Mouse (Mus musculus): ENCODE measurements around the gene Samd9l. TPM values are rescaled to one million over a fixed set of nuclear protein-coding genes. Genes with fewer than 3 reads are reported as not detected.

Samd9l gene
- 0.80 and 2.3 TPM in 2 replicates for polyA plus RNA-seq (2012; ENCODE audit: low replicate concordance)

DNA sequence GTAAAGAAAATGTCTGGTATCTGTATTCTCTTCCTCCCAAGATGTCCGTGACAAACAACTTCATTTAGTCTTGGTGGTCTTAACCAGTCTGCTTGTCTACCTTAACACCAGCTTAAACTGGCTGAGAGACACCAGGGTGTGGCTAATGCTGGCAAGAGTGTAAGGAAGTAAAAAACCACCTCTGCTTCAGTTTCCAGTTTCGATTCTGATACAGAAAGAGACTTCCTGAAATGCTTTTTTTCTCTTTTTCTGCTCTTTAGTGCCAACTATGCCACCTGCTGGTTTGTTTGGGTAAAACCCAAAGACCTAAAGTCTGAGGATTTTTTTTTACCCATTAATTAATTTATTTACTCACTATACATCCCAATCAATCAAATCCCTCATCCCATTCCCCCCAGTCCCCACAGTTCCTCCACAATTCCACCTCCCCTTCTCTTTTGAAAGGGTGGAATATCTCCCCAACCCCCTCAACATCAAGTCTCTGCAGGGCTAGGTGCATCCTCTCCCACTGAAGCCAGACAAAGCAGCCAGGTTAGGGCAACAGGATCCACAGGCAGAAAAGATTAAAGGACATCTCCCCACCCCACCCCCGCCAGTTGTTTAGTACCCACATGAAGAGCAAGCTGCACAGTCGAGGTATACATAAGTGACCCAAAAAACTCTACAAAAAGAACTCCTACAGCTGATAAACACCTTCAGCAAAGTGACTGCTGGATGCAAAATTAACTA is at the start of gene Samd9l:
TSS of gene Samd9l (minus strand) at position 233 of the 729 bp plus-strand sequence.

Other genes with a start within 250 kb of the Samd9l start
- not detected in 2 replicates for gene Hepacam2, start 98.7 kb upstream of the Samd9l start, polyA plus RNA-seq (2012; ENCODE audit: low replicate concordance)
- gene Vps50, start 98.8 kb upstream of the Samd9l start, polyA plus RNA-seq (2012; ENCODE audit: low replicate concordance) = 0.26 and 5.5 TPM in 2 replicates